Mouse (Mus musculus) hindbrain, postnatal 0 days (tissue): ENCODE results near the gene Tenm4. TPM values are rescaled to one million over a fixed set of nuclear protein-coding genes. Genes with fewer than 3 reads are reported as not detected.

Experiments
- ATAC-seq: fragments of 200-750 bp; cut with Nextera tagmentation; 2 replicates; pipeline ENCODE4 v1.8.0; 2017; ENCODE audit warnings: mild to moderate bottlenecking, moderate TSS enrichment, moderate library complexity
- DNase-seq: peaks from one replicate; pipeline ENCODE4 v3.0.0-alpha.2; 2015; ENCODE audit warnings: low spot score
- H3K27ac ChIP-seq: fragments of 300-500 bp; sonication (generic); 2 replicates; pipeline ENCODE4 v1.5.1; 2014; ENCODE audit warnings: mild to moderate bottlenecking
- H3K27me3 ChIP-seq: fragments of 300-500 bp; sonication (generic); 2 replicates; pipeline ENCODE4 v1.6.1; 2014; ENCODE audit warnings: low read length, mixed read lengths; ENCODE audit not compliant: insufficient read depth
- H3K36me3 ChIP-seq: fragments of 300-500 bp; sonication (generic); 2 replicates; pipeline ENCODE4 v1.6.1; 2014; ENCODE audit warnings: low read length, mixed read lengths; ENCODE audit not compliant: insufficient read depth
- H3K4me1 ChIP-seq: fragments of 300-500 bp; sonication (generic); 2 replicates; pipeline ENCODE4 v1.6.1; 2014; ENCODE audit warnings: antibody characterized with exemption, low read length, mixed read lengths; ENCODE audit not compliant: insufficient read depth
- H3K4me2 ChIP-seq: fragments of 300-500 bp; sonication (generic); 2 replicates; pipeline ENCODE4 v1.6.1; 2014; ENCODE audit warnings: low read depth, mild to moderate bottlenecking, low read length, moderate library complexity, mixed read lengths
- H3K4me3 ChIP-seq: fragments of 300-500 bp; sonication (generic); 2 replicates; pipeline ENCODE4 v1.5.1; 2014; ENCODE audit warnings: low read length
- H3K9ac ChIP-seq: fragments of 300-500 bp; sonication (generic); replicated peaks from 2 replicates; pipeline ENCODE4 v1.6.1; 2014; ENCODE audit warnings: mild to moderate bottlenecking, low read length, moderate library complexity, mixed read lengths
- H3K9me3 ChIP-seq: fragments of 300-500 bp; sonication (generic); 2 replicates; pipeline ENCODE4 v1.6.1; 2016; ENCODE audit warnings: low read length, mixed read lengths
- CTCF ChIP-seq: IDR thresholded peaks from 2 replicates; pipeline ENCODE4 v1.5.1; 2016; ENCODE audit warnings: antibody characterized with exemption, control low read depth, low read depth
- WGBS: fragments of 180-500 bp; shearing (Covaris S2); extraction: QIAGEN DNeasy Blood & Tissue Kit; methylation state at CpG from one replicate; pipeline ENCODE4 v1.1.7; 2014; 5-methylcytosine and 5-hydroxymethylcytosine counted together
- polyA plus RNA-seq: library from polyadenylated mRNA; unstranded; fragments of >200 nt; fragmentation: Nextera tagmentation; extraction: Ambion mirVana; gene quantifications from 2 replicates; pipeline ENCODE4 v1.2.1, GENCODE M21; 2015
- total RNA-seq: library from RNA; depleted of rRNA; stranded (reverse); fragments of >200 nt; gene quantifications from 2 replicates; pipeline ENCODE4 v1.2.3, GENCODE M21; 2014

Tenm4 gene
- total and polyA plus RNA-seq, 2 experiments from 2014 or later = 24.1 to 49.7 TPM

- TF ChIP-seq CTCF = no peak
- no peak overlapping the region for H3K9ac ChIP-seq
- H3K4me3 ChIP-seq = no peak overlapping the region
- H3K27me3 ChIP-seq = no peaks in the 10 kb centered on the region
- H3K27ac ChIP-seq = no peak overlapping the region
- DNase-seq (no peak), ATAC-seq (no peak)
- peaks cover 16% of the 10 kb centered on the region for H3K4me1 ChIP-seq
- H3K4me2 ChIP-seq = no peak overlapping the region
- H3K36me3 ChIP-seq = no peaks in the 10 kb centered on the region
- WGBS = 37% methylated on average over 4 of the region's 4 CpGs
- no peaks in the 10 kb centered on the region for H3K9me3 ChIP-seq
Measured at GRCm38 (mm10) chr7:96647657-96648056, 476.6 kb downstream of the Tenm4 start.

GRCm38 (mm10) chr7:96648606-96649005 lies 477.6 kb downstream of the Tenm4 start:
- Histone ChIP-seq H3K9ac (no peak overlapping the region), H3K36me3 (no peaks in the 10 kb centered on the region), H3K4me3 (no peak overlapping the region), H3K9me3 (no peaks in the 10 kb centered on the region), H3K4me1 (peaks cover 19% of the 10 kb centered on the region), H3K27me3 (no peaks in the 10 kb centered on the region), H3K4me2 (no peak overlapping the region), H3K27ac (no peak overlapping the region)
- 69% methylated on average over 2 of the region's 2 CpGs for WGBS
- TF ChIP-seq CTCF = no peak
- ATAC-seq (no peak), DNase-seq (no peak)

- H3K36me3 ChIP-seq = no peaks in the 10 kb centered on the region
- TF ChIP-seq CTCF = no peak
- no peak overlapping the region for H3K4me2 ChIP-seq
- ATAC-seq = no peak
- no peaks in the 10 kb centered on the region for H3K27me3 ChIP-seq
- H3K27ac ChIP-seq = no peak overlapping the region
- WGBS = 82% methylated on average over 7 of the region's 7 CpGs
- H3K4me1 ChIP-seq = peaks cover 16% of the 10 kb centered on the region
- H3K9me3 ChIP-seq = no peaks in the 10 kb centered on the region
- no peak for DNase-seq
- H3K4me3 ChIP-seq = no peak overlapping the region
- H3K9ac ChIP-seq = no peak overlapping the region
Measured at GRCm38 (mm10) chr7:96649171-96649570, 478.1 kb downstream of the Tenm4 start.

GRCm38 (mm10) chr7:96650435-96650834 lies 479.4 kb downstream of the Tenm4 start:
- 43% methylated on average over 2 of the region's 2 CpGs for WGBS
- H3K36me3 ChIP-seq = no peaks in the 10 kb centered on the region
- no peak overlapping the region for H3K9ac ChIP-seq
- no peak overlapping the region for H3K4me3 ChIP-seq
- DNase-seq = no peak
- H3K4me1 ChIP-seq = peaks cover 14% of the 10 kb centered on the region
- H3K27me3 ChIP-seq = no peaks in the 10 kb centered on the region
- H3K9me3 ChIP-seq = no peaks in the 10 kb centered on the region
- H3K27ac ChIP-seq = no peak overlapping the region
- no peak overlapping the region for H3K4me2 ChIP-seq
- TF ChIP-seq CTCF = no peak
- no peak for ATAC-seq

GRCm38 (mm10) chr7:96651055-96651454 lies 480.0 kb downstream of the Tenm4 start:
- DNase-seq (peak; percentile 27), ATAC-seq (no peak)
- H3K4me2 ChIP-seq = no peak overlapping the region
- TF ChIP-seq CTCF = no peak
- H3K27ac ChIP-seq = no peak overlapping the region
- H3K4me1 ChIP-seq = peaks cover 14% of the 10 kb centered on the region
- H3K9ac ChIP-seq = no peak overlapping the region
- H3K36me3 ChIP-seq = no peaks in the 10 kb centered on the region
- WGBS = 29% methylated on average over 6 of the region's 6 CpGs
- H3K9me3 ChIP-seq = no peaks in the 10 kb centered on the region
- H3K4me3 ChIP-seq = no peak overlapping the region
- H3K27me3 ChIP-seq = no peaks in the 10 kb centered on the region

GRCm38 (mm10) chr7:96651626-96652341 lies 480.7 kb downstream of the Tenm4 start:
- DNase-seq (peak; percentile 46), ATAC-seq (peak; percentile 54)
- H3K4me1 ChIP-seq = peaks cover 14% of the 10 kb centered on the region
- no peaks in the 10 kb centered on the region for H3K27me3 ChIP-seq
- H3K4me2 ChIP-seq = no peak overlapping the region
- 30% methylated on average over 6 of the region's 6 CpGs for WGBS
- H3K27ac ChIP-seq = no peak overlapping the region
- H3K9ac ChIP-seq = no peak overlapping the region
- no peaks in the 10 kb centered on the region for H3K9me3 ChIP-seq
- H3K4me3 ChIP-seq = no peak overlapping the region
- TF ChIP-seq CTCF = no peak
- H3K36me3 ChIP-seq = no peaks in the 10 kb centered on the region

- Histone ChIP-seq H3K27me3 (no peaks in the 10 kb centered on the region), H3K4me3 (no peak overlapping the region), H3K9ac (no peak overlapping the region), H3K4me1 (peaks cover 14% of the 10 kb centered on the region), H3K9me3 (no peaks in the 10 kb centered on the region), H3K36me3 (no peaks in the 10 kb centered on the region), H3K4me2 (no peak overlapping the region), H3K27ac (no peak overlapping the region)
- no peak for ATAC-seq
- 38% methylated on average over 3 of the region's 3 CpGs for WGBS
- TF ChIP-seq CTCF = no peak
- DNase-seq = no peak
Measured at GRCm38 (mm10) chr7:96652844-96653243, 481.8 kb downstream of the Tenm4 start.
